Mouse (Mus musculus) stomach, embryonic 16.5 days (tissue): ENCODE measurements around the gene Rasgef1c. TPM values are rescaled to one million over a fixed set of nuclear protein-coding genes. Genes with fewer than 3 reads are reported as not detected.

Experiments
- ATAC-seq: fragments of 200-750 bp; cut with Nextera tagmentation; 2 replicates; pipeline ENCODE4 v1.8.0; 2017; ENCODE audit warnings: moderate number of reproducible peaks, moderate TSS enrichment; ENCODE audit not compliant: insufficient read depth, low FRiP score
- H3K27ac ChIP-seq: fragments of 300-500 bp; sonication (generic); 2 replicates; pipeline ENCODE4 v1.5.1; 2014; ENCODE audit warnings: low read length
- H3K27me3 ChIP-seq: fragments of 300-500 bp; sonication (generic); 2 replicates; pipeline ENCODE4 v1.6.1; 2014; ENCODE audit warnings: low read length, control low read depth, mixed read lengths; ENCODE audit not compliant: control insufficient read depth, insufficient read depth
- H3K36me3 ChIP-seq: fragments of 300-500 bp; sonication (generic); 2 replicates; pipeline ENCODE4 v1.6.1; 2014; ENCODE audit warnings: low read length; ENCODE audit not compliant: control insufficient read depth, insufficient read depth
- H3K4me1 ChIP-seq: fragments of 300-500 bp; sonication (generic); 2 replicates; pipeline ENCODE4 v1.6.1; 2014; ENCODE audit warnings: low read length, control low read depth, mixed read lengths; ENCODE audit not compliant: control insufficient read depth, insufficient read depth
- H3K4me2 ChIP-seq: fragments of 300-500 bp; sonication (generic); 2 replicates; pipeline ENCODE4 v1.6.1; 2014; ENCODE audit warnings: low read depth, low read length, mixed read lengths
- H3K4me3 ChIP-seq: fragments of 300-500 bp; sonication (generic); replicated peaks from 2 replicates; pipeline ENCODE4 v1.5.1; 2014; ENCODE audit warnings: mild to moderate bottlenecking, low read length
- H3K9ac ChIP-seq: fragments of 300-500 bp; sonication (generic); 2 replicates; pipeline ENCODE4 v1.6.1; 2014; ENCODE audit warnings: low read length
- H3K9me3 ChIP-seq: fragments of 300-500 bp; sonication (generic); replicated peaks from 2 replicates; pipeline ENCODE4 v1.6.1; 2016; ENCODE audit warnings: low read length, control low read depth; ENCODE audit not compliant: control insufficient read depth
- WGBS: fragments of 180-500 bp; shearing (Covaris S2); extraction: QIAGEN DNeasy Blood & Tissue Kit; methylation state at CpG from one replicate; pipeline ENCODE4 v1.1.7; 2014; 5-methylcytosine and 5-hydroxymethylcytosine counted together
- polyA plus RNA-seq: library from polyadenylated mRNA; unstranded; fragments of >200 nt; fragmentation: Nextera tagmentation; extraction: Ambion mirVana; gene quantifications from 2 replicates; pipeline ENCODE4 v1.2.1, GENCODE M21; 2015

The Rasgef1c gene
- polyA plus RNA-seq, 1 experiment from 2014 or later, result 0.50 TPM

- H3K4me2 ChIP-seq, result no peak overlapping the region
- no peaks in the 10 kb centered on the region for H3K27me3 ChIP-seq
- no peaks in the 10 kb centered on the region for H3K36me3 ChIP-seq
- H3K9ac ChIP-seq, result no peak overlapping the region
- WGBS, result 71% methylated on average over 5 of the region's 5 CpGs
- no peaks in the 10 kb centered on the region for H3K4me1 ChIP-seq
- H3K27ac ChIP-seq, result no peak overlapping the region
- no peak for ATAC-seq
- no peaks in the 10 kb centered on the region for H3K9me3 ChIP-seq
- H3K4me3 ChIP-seq, result no peak overlapping the region
These were observed 95.7 kb downstream of the Rasgef1c start for GRCm38 (mm10) chr11:49997321-49997720.

- ATAC-seq, result no peak
- no peak overlapping the region for H3K9ac ChIP-seq
- no peaks in the 10 kb centered on the region for H3K27me3 ChIP-seq
- H3K27ac ChIP-seq, result no peak overlapping the region
- WGBS, result 82% methylated on average over 4 of the region's 4 CpGs
- no peaks in the 10 kb centered on the region for H3K4me1 ChIP-seq
- H3K36me3 ChIP-seq, result no peaks in the 10 kb centered on the region
- no peak overlapping the region for H3K4me2 ChIP-seq
- no peaks in the 10 kb centered on the region for H3K9me3 ChIP-seq
- H3K4me3 ChIP-seq, result no peak overlapping the region
These were observed 101.2 kb downstream of the Rasgef1c start for GRCm38 (mm10) chr11:50002853-50003252.

- 76% methylated on average over 10 of the region's 10 CpGs for WGBS
- H3K4me2 ChIP-seq, result no peak overlapping the region
These were observed 106.1 kb downstream of the Rasgef1c start for GRCm38 (mm10) chr11:50007776-50008175.

GRCm38 (mm10) chr11:50008231-50008630 is 106.6 kb downstream of the Rasgef1c start:
- H3K4me3 ChIP-seq, result no peak overlapping the region
- ATAC-seq, result no peak
- 49% methylated on average over 5 of the region's 5 CpGs for WGBS
- no peaks in the 10 kb centered on the region for H3K9me3 ChIP-seq
- no peaks in the 10 kb centered on the region for H3K27me3 ChIP-seq
- no peak overlapping the region for H3K9ac ChIP-seq
- no peak overlapping the region for H3K4me2 ChIP-seq
- H3K36me3 ChIP-seq, result no peaks in the 10 kb centered on the region
- no peaks in the 10 kb centered on the region for H3K4me1 ChIP-seq
- no peak overlapping the region for H3K27ac ChIP-seq

More at GRCm38 (mm10) chr11:50007776-50008175, 106.1 kb downstream of the Rasgef1c start:
- H3K4me1 ChIP-seq, result no peaks in the 10 kb centered on the region
- ATAC-seq, result no peak
- H3K36me3 ChIP-seq, result no peaks in the 10 kb centered on the region
- no peak overlapping the region for H3K9ac ChIP-seq
- no peak overlapping the region for H3K27ac ChIP-seq
- no peak overlapping the region for H3K4me3 ChIP-seq
- H3K9me3 ChIP-seq, result no peaks in the 10 kb centered on the region
- no peaks in the 10 kb centered on the region for H3K27me3 ChIP-seq

- Histone ChIP-seq H3K9me3 (no peaks in the 10 kb centered on the region), H3K9ac (no peak overlapping the region)
- WGBS, result 81% methylated on average over 6 of the region's 6 CpGs
These were observed 111.4 kb downstream of the Rasgef1c start for GRCm38 (mm10) chr11:50013016-50013415.

GRCm38 (mm10) chr11:50016503-50016902 is 114.9 kb downstream of the Rasgef1c start:
- no peaks in the 10 kb centered on the region for H3K27me3 ChIP-seq
- no peak for ATAC-seq
- 74% methylated on average over 5 of the region's 5 CpGs for WGBS
- no peaks in the 10 kb centered on the region for H3K4me1 ChIP-seq
- H3K4me2 ChIP-seq, result no peak overlapping the region
- H3K27ac ChIP-seq, result no peak overlapping the region
- no peak overlapping the region for H3K4me3 ChIP-seq
- H3K9ac ChIP-seq, result no peak overlapping the region
- no peaks in the 10 kb centered on the region for H3K36me3 ChIP-seq
- H3K9me3 ChIP-seq, result no peaks in the 10 kb centered on the region

More at GRCm38 (mm10) chr11:50013016-50013415, 111.4 kb downstream of the Rasgef1c start:
- H3K27me3 ChIP-seq, result no peaks in the 10 kb centered on the region
- H3K27ac ChIP-seq, result no peak overlapping the region
- H3K4me2 ChIP-seq, result no peak overlapping the region
- no peaks in the 10 kb centered on the region for H3K36me3 ChIP-seq
- H3K4me3 ChIP-seq, result no peak overlapping the region
- H3K4me1 ChIP-seq, result no peaks in the 10 kb centered on the region
- no peak for ATAC-seq

GRCm38 (mm10) chr11:50017511-50017910 is 115.9 kb downstream of the Rasgef1c start:
- WGBS, result 60% methylated on average over 7 of the region's 7 CpGs
- H3K27ac ChIP-seq, result no peak overlapping the region
- no peaks in the 10 kb centered on the region for H3K4me1 ChIP-seq
- no peaks in the 10 kb centered on the region for H3K36me3 ChIP-seq
- H3K9me3 ChIP-seq, result no peaks in the 10 kb centered on the region
- H3K4me3 ChIP-seq, result no peak overlapping the region
- ATAC-seq, result no peak
- no peaks in the 10 kb centered on the region for H3K27me3 ChIP-seq
- no peak overlapping the region for H3K9ac ChIP-seq
- no peak overlapping the region for H3K4me2 ChIP-seq

- H3K27ac ChIP-seq, result no peak overlapping the region
- H3K9ac ChIP-seq, result no peak overlapping the region
- no peaks in the 10 kb centered on the region for H3K27me3 ChIP-seq
- H3K4me1 ChIP-seq, result no peaks in the 10 kb centered on the region
- no peak overlapping the region for H3K4me3 ChIP-seq
- no peaks in the 10 kb centered on the region for H3K9me3 ChIP-seq
- ATAC-seq, result no peak
- H3K4me2 ChIP-seq, result no peak overlapping the region
- no peaks in the 10 kb centered on the region for H3K36me3 ChIP-seq
These were observed 117.2 kb downstream of the Rasgef1c start for GRCm38 (mm10) chr11:50018848-50019247.

GRCm38 (mm10) chr11:50022085-50022484 is 120.5 kb downstream of the Rasgef1c start:
- no peak for ATAC-seq
- Histone ChIP-seq H3K4me1 (0 out of 2 replicates have a peak, but pooled peaks cover 5% of the 10 kb centered on the region), H3K9ac (no peak overlapping the region), H3K4me2 (no peak overlapping the region), H3K27ac (no peak overlapping the region), H3K36me3 (no peaks in the 10 kb centered on the region), H3K27me3 (no peaks in the 10 kb centered on the region), H3K4me3 (no peak overlapping the region), H3K9me3 (no peaks in the 10 kb centered on the region)
- 65% methylated on average over 3 of the region's 3 CpGs for WGBS

GRCm38 (mm10) chr11:50024445-50024832 is 122.8 kb downstream of the Rasgef1c start:
- H3K36me3 ChIP-seq, result no peaks in the 10 kb centered on the region
- H3K4me3 ChIP-seq, result peak overlapping the region; percentile 88
- H3K9me3 ChIP-seq, result no peaks in the 10 kb centered on the region
- no peak for ATAC-seq
- no peak overlapping the region for H3K27ac ChIP-seq
- no peak overlapping the region for H3K9ac ChIP-seq
- H3K4me1 ChIP-seq, result 0 out of 2 replicates have a peak, but pooled peaks cover 5% of the 10 kb centered on the region
- WGBS, result 52% methylated on average over 6 of the region's 6 CpGs
- peak overlapping the region; percentile 84 for H3K4me2 ChIP-seq
- H3K27me3 ChIP-seq, result no peaks in the 10 kb centered on the region
